Mouse (Mus musculus) E14TG2a.4 (cell line): ENCODE results near the gene Pno1.

Experiments
- H3K27me3 ChIP-seq: 2 replicates; pipeline ENCODE4 v1.6.1; 2014; ENCODE audit warnings: low read length, control low read depth; ENCODE audit not compliant: insufficient read depth
- H3K36me3 ChIP-seq: 2 replicates; pipeline ENCODE4 v1.6.1; 2014; ENCODE audit warnings: low read length, control low read depth; ENCODE audit not compliant: insufficient read depth
- H3K4me1 ChIP-seq: replicated peaks from 2 replicates; pipeline ENCODE4 v1.6.1; 2014; ENCODE audit warnings: low read depth, low read length, control low read depth
- H3K4me3 ChIP-seq: replicated peaks from 2 replicates; pipeline ENCODE4 v1.5.1; 2014; ENCODE audit warnings: mild to moderate bottlenecking, low read length
- H3K9me3 ChIP-seq: 2 replicates; pipeline ENCODE4 v1.6.1; 2014; ENCODE audit warnings: low read length, control low read depth
- CTCF ChIP-seq: conservative IDR thresholded peaks from 2 replicates; pipeline ENCODE4 v1.5.1; 2014; ENCODE audit warnings: low read length
- NANOG ChIP-seq: IDR thresholded peaks from 2 replicates; pipeline ENCODE4 v1.6.1; 2014; ENCODE audit warnings: borderline replicate concordance, low read length, mixed read lengths
- POU5F1 ChIP-seq: IDR thresholded peaks from 2 replicates; pipeline ENCODE4 v1.6.1; 2014; ENCODE audit warnings: low read length, borderline replicate concordance

Gene Pno1

GRCm38 (mm10) chr11:17166627-17167026 is 44.7 kb downstream of the Pno1 start:
- peaks cover 2% of the 10 kb centered on the region; the same call in 1 of the 2 replicates for H3K36me3 ChIP-seq
- H3K4me3 ChIP-seq, result no peak overlapping the region
- TF ChIP-seq CTCF (no peak), POU5F1 (no peak), NANOG (no peak)
- no peaks in the 10 kb centered on the region for H3K27me3 ChIP-seq
- H3K4me1 ChIP-seq, result peaks cover 79% of the 10 kb centered on the region
- no peaks in the 10 kb centered on the region for H3K9me3 ChIP-seq

- Histone ChIP-seq H3K27me3 (no peaks in the 10 kb centered on the region), H3K36me3 (no peaks in the 10 kb centered on the region), H3K4me1 (peaks cover 67% of the 10 kb centered on the region), H3K4me3 (no peak overlapping the region), H3K9me3 (no peaks in the 10 kb centered on the region)
- TF ChIP-seq POU5F1 (no peak), NANOG (peak; percentile 85)
Observed at GRCm38 (mm10) chr11:17163956-17164355, 47.4 kb downstream of the Pno1 start.

DNA sequence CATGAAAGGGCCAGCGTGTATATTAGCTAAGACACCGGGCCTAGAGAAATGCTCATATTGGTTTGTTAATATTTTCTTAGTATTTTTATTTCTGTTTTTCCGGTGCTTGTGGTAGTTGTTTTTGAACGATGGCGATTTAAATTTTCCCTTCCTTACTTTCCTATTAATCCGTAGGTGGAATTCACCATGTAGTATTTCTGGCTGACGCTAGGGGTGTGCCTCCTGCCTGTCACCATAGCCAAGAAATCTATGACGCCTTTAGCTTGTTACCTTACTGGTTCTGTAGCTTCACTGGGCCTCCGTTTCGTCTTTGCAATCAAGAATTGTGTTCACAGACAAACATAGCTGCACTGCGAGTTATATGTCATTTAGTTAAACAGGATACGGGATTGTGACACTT is 51.1 kb downstream of the Pno1 start:
- Histone ChIP-seq H3K27me3 (no peaks in the 10 kb centered on the region), H3K4me3 (peak overlapping the region; percentile 96), H3K4me1 (peaks cover 48% of the 10 kb centered on the region), H3K9me3 (no peaks in the 10 kb centered on the region), H3K36me3 (no peaks in the 10 kb centered on the region)
- TF ChIP-seq NANOG, result no peak
- TF ChIP-seq CTCF, result peak; percentile 64
- TF ChIP-seq POU5F1, result no peak

DNA sequence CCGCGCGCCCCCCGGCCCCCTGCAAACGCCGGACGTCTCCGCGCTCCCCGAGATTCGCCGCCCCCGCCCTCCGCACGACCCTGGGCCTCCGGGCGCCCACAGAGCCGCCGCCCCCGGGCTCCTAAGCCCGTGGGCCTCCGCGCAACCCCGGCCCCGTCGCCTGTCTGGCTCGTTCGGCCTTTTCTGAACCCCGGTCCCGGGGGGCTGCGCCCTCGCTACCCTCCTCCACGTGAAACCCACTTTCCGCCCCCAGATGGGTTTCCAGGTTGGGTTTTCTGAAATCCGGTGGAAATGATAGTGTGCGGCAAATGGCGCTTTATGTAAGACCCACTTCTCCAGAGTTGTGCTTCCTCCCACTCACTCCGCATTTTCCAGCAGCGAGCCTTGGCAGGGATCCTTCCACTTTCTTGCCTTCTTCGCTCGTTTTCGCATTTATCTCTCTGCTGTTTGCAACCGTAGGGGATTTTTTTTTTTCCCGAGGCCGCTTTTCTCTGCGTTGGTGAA is 51.6 kb downstream of the Pno1 start:
- peak overlapping the region; percentile 96 for H3K4me3 ChIP-seq
- H3K9me3 ChIP-seq, result no peaks in the 10 kb centered on the region
- no peaks in the 10 kb centered on the region for H3K36me3 ChIP-seq
- peaks cover 44% of the 10 kb centered on the region for H3K4me1 ChIP-seq
- H3K27me3 ChIP-seq, result no peaks in the 10 kb centered on the region
- TF ChIP-seq NANOG (no peak), CTCF (no peak), POU5F1 (no peak)

DNA sequence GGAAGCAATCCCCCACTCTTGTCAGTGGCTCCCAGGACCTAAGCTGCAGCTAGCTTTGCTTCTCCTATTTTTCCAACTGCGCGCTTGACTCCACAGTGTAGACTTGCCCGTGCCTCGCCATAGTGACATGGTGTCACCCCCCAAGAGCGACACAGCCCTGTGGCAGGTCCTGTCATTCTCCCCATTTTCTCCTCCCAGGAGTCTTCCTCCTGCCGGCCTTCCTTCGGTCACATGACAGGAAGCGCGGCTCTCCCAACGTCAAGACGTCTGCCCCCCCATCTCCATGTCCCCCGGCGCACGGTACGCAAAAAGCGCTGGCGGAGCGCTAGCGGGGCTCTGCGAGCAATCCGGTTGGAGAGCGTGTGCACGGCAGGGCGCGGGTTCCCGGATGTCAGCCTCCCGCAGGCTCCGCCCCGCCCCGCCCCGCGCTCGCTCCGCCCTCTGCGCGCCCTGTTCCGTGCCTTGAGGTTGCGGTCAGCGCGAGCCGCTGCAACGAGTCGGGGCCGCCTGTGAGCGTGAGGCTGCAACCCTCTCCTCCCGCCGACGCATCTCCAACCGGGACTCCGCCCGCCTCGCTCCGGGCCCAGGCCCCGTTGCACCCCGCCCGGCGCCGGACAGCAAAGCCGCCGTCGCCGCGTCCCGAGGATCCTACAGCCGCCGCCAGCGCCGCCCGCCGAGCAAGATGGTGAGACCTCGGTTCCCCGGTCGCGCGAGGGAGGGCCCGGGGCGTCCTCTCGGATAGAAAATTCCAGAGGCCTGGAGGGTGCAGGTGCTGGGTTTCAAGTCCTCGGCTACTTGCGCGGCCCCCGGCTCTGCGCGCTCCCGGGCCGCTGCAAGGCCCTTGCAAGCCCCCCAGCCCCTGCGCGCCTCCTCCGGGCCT is 52.3 kb downstream of the Pno1 start, which contains the start of gene Ppp3r1:
Gene Ppp3r1, plus strand, starts transcription at position 406 of the 880 bp plus-strand sequence.
- Histone ChIP-seq H3K4me1 (peaks cover 37% of the 10 kb centered on the region), H3K4me3 (peak within 1 kb of the TSS; percentile 96), H3K36me3 (no peaks in the 10 kb centered on the region), H3K9me3 (no peaks in the 10 kb centered on the region), H3K27me3 (no peaks in the 10 kb centered on the region)
- no peak for TF ChIP-seq POU5F1
- TF ChIP-seq CTCF, result no peak
- no peak for TF ChIP-seq NANOG
